Mouse (Mus musculus): Measurements from ENCODE around the gene Dynlrb1. TPM values are rescaled to one million over a fixed set of nuclear protein-coding genes. Genes with fewer than 3 reads are reported as not detected.
A peak's percentile ranks its signal among the peaks of the same experiment; 100 is the strongest.

Gene Dynlrb1
- total RNA-seq (2015) (365 and 368 TPM in 2 replicates), total RNA-seq (2017) (240 and 243 TPM in 2 replicates)

DNA sequence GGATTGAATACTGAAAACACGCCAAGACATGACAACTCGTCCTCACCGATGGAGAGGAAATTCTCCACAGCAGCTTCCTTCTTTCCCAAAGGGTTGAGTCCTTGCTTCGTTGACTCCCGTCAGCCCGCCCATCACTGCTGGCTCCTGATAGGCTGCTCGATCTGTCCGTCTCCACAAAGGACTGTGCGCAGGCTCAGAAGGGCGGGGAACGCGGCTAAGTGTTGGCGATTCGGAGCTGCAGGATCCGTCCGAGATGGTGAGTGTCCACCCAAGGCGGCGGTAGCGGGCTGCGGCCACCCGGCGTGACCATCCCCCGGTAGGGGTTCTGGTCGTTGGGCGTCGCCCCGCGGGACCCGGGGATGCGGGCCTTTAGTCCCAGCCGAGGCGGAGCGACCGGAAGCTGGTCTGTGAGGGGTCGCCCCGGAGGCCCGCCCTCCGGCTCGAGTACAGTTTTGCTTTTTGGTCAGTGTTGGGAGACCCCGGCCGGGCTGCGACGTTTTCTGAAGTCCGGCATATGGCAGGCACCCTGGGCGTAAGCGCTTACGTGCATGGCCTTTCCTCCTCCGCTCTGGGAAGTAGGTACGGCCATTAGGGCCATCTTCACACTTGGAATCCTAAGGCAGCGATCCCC lies at the start of gene Dynlrb1:
Gene Dynlrb1 (plus strand): TSS at position 172 of the 631 bp plus-strand sequence.
- ATAC-seq (ENCODE audit: poor library complexity, severe bottlenecking), result peak; percentile 97

GRCm38 (mm10) chr2:155207419-155207818 lies 28.9 kb upstream of the Dynlrb1 start:
- ATAC-seq (ENCODE audit: poor library complexity, severe bottlenecking), result peak; percentile 60

DNA sequence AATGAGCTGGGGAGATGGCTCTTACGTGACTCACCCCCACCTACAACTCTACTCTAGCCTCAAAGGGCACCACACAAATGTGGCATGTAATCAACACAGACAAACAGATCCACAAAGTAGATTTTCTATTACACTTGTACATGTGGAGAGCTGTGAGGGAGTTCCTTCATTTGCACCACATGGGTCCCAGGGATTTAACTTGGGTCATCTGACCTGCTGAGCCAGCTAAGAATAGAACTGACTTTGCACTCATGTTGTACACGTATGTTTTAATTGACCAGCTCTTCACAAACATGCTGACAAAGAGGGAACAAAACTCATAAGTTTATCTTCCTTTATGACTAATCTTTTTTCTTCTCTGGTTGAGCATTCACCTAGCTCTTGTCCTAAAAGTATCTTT lies 13.2 kb upstream of the Dynlrb1 start:
- no peak for ATAC-seq (ENCODE audit: poor library complexity, severe bottlenecking)

GRCm38 (mm10) chr2:155224721-155225120 lies 11.6 kb upstream of the Dynlrb1 start:
- ATAC-seq (ENCODE audit: poor library complexity, severe bottlenecking), result no peak

DNA sequence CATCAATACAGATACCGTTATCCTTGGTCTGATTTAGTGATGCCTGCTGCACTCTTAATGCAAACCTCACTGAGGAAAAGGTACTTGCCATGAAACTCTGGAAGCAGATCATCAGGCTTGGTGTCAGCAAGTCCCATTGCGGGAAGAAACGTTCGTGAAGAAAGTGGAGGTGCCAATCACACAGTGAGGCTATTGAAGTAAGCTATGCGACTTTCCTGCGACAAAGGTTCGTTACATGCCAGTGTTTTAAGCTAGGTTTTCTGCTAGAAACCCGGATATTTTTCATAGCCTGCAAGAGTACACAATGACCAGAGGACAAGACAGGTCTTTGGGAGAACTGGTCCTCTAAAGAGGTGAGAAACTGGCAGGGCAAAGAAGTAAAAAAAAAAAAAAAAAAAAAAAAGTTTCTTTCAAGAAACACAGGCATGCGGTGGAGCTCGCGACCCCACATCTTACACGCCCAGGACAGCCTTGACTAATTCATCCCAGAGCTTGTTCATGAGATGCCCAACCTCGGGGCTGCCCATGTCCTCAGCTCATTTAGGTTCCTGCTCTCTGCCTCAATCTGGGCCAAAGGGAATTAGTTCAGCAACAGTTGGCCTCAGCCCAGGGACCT lies 479 bp upstream of the Dynlrb1 start:
- peak; percentile 46 for ATAC-seq (ENCODE audit: poor library complexity, severe bottlenecking)

DNA sequence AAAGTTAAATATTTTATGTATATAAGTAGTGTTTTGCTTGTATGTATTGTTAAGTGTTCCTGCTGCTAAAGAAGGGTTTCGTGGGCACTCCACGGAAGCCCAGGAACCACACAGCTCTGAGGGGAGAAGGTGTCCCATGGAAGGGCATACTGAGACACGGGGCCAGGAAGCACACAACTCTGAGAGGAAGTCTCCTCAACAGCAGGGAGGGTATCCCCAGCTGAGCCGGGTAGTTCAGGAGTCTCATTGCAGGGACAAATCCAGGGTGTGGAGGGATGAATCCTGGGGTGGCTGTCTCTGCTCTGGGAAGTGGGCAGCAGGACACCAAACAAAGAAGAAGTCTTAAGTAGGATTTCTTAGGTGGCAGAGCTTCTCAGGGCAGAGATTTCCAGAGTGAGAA lies 943 bp downstream of the Dynlrb1 start:
- no peak for ATAC-seq (ENCODE audit: poor library complexity, severe bottlenecking)

GRCm38 (mm10) chr2:155240915-155241314 lies 4.6 kb downstream of the Dynlrb1 start:
- ATAC-seq (ENCODE audit: poor library complexity, severe bottlenecking), result no peak

GRCm38 (mm10) chr2:155242296-155242855 lies 6.0 kb downstream of the Dynlrb1 start:
- ATAC-seq (ENCODE audit: poor library complexity, severe bottlenecking), result no peak

- ATAC-seq (ENCODE audit: poor library complexity, severe bottlenecking), result no peak
Measured at GRCm38 (mm10) chr2:155246231-155246630, 9.9 kb downstream of the Dynlrb1 start.

DNA sequence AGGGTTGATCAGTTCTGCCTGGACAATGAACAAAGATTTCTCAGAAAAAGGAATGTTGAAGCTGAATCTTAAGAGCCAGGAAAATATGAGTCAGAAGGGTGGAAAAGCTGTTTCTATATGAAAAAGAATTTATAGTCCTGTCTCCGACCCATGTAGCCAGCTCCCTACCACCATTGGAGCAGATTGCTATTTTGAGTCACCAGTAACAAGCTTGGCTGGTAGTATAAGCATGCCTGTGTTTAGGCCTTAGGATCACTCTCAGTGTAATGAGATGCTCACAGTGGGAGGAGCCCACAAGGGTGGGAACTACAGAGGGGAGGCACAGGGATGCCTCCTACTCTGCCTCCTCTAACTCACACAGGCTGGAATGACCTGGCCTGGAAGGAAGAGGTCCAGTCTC lies 11.9 kb downstream of the Dynlrb1 start:
- ATAC-seq (ENCODE audit: poor library complexity, severe bottlenecking), result no peak

GRCm38 (mm10) chr2:155248718-155249117 lies 12.4 kb downstream of the Dynlrb1 start:
- no peak for ATAC-seq (ENCODE audit: poor library complexity, severe bottlenecking)

- ATAC-seq (ENCODE audit: poor library complexity, severe bottlenecking), result no peak
Measured at GRCm38 (mm10) chr2:155249588-155249987, 13.3 kb downstream of the Dynlrb1 start.

DNA sequence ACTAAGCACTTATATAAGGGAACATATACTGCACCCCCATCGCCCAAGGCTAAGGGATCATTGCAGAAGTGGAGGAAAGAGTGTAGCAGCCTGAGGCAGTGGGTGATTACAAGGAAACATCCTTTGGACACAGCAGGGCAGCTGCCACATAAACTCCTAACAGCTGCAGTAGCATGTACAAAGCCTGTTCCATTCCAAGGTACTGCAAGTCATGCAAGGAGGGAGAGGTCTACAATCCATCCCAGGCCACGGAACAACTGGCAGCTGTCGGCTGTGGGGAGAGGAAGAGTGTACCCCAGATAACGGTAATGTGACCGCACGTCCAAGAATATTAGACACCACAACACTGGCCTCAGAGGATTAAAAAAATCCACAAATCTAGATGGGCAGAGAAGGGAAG lies 29.2 kb downstream of the Dynlrb1 start:
- no peak for ATAC-seq (ENCODE audit: poor library complexity, severe bottlenecking)

DNA sequence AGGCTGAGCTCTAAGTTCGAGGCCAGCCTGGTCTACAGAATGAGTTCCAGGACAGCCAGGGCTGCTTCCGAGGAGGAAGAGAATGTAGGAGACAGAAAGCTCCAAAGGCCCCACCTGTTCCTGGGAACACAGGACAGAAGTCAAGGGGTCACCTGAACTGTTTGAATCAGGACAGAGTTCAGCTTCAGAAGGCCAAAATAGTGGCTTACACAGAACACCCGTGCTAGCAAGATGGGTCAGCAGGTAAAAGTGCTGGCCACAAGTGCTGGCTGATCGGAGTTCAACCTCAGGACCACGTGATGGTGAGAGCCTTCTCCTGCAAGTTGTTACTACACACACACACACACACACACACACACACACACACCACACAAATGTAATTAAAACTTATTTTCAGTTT lies 30.6 kb downstream of the Dynlrb1 start:
- ATAC-seq (ENCODE audit: poor library complexity, severe bottlenecking), result no peak

GRCm38 (mm10) chr2:155271957-155272356 lies 35.6 kb downstream of the Dynlrb1 start:
- ATAC-seq (ENCODE audit: poor library complexity, severe bottlenecking), result no peak

- no peak for ATAC-seq (ENCODE audit: poor library complexity, severe bottlenecking)
Measured at GRCm38 (mm10) chr2:155272396-155273170, 36.2 kb downstream of the Dynlrb1 start.

DNA sequence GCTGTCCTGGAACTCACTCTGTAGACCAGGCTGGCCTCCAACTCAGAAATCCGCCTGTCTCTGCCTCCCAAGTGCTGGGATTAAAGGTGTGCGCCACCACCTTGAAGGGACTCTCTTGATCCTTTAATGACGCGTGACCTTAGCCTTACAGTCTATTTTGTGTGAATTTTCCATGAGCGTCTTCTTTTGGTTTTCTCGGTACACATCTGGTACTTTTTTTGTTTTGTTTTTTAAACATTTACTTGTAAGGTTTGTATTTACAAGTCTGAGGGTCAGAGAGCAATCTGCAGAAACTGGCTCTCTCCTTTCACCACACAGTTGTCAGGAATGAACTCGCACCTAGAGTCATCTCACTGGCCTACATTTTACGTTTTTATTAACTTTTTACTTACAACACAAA lies 37.3 kb downstream of the Dynlrb1 start:
- no peak for ATAC-seq (ENCODE audit: poor library complexity, severe bottlenecking)

DNA sequence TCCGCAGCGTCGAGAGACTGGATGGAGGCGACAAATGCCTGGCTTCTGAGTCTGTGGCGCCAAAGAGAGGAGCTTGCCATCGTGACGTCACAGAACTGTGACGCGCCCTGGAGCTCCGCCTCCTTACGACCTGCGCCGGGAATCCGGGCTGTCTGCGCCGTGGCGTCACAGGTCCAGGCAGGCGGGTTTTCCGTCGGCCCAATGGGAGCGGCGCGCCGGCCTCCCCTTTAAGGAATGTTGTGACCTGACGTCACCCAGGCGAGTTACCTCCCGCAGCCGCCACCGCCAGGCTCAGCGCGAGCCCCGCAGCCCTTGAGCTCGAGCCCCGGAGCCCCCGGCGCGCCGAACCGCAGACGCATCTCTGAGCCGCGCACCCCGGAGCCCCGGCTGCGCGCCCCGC lies 39.9 kb downstream of the Dynlrb1 start, which contains the start of gene Map1lc3a:
Gene Map1lc3a (plus strand): TSS at position 103 of the 400 bp plus-strand sequence.
- ATAC-seq (ENCODE audit: poor library complexity, severe bottlenecking), result peak; percentile 91

DNA sequence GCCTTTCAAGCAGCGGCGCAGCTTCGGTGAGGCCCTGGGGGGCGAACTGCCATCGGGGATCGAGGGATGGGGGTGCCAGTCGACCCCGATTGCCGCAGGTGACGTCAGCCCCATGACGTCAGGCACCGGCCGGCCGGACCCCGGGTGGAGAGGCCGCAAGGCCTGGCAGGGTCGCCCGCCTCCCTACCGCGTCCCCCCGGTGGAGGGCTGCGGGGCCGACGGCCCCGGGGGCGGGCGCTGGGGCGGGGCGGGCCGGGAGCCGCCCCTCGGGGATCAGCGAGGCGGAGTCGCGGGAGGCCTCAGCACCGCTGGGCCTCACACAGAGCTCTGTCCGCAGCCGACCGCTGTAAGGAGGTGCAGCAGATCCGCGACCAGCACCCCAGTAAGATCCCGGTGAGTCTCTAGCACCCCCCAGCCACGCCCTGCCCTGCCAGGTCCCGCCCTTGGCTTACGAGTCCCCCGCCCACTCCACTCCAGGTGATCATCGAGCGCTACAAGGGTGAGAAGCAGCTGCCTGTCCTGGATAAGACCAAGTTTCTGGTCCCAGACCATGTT lies 40.4 kb downstream of the Dynlrb1 start:
- peak; percentile 65 for ATAC-seq (ENCODE audit: poor library complexity, severe bottlenecking)

DNA sequence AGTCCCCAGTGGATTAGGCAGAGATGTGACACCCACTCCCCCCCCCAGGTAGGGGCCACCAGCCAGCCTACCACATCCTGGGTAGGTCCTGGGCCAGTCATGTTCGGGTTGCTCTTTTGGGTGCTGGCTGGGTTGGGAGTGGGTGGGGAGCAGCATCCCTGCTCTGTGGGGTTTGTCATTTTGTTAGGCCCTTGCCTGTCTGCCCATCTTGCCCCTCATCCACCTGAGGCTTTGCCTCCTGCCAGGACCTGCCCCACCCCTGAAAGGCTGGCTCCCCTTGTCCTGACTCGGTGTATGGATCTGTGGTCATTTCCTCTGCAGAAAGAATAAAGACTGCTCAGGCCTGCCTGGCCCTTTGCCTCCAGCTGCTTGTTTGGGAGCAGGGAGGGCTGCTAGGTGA lies 41.4 kb downstream of the Dynlrb1 start:
- no peak for ATAC-seq (ENCODE audit: poor library complexity, severe bottlenecking)

DNA sequence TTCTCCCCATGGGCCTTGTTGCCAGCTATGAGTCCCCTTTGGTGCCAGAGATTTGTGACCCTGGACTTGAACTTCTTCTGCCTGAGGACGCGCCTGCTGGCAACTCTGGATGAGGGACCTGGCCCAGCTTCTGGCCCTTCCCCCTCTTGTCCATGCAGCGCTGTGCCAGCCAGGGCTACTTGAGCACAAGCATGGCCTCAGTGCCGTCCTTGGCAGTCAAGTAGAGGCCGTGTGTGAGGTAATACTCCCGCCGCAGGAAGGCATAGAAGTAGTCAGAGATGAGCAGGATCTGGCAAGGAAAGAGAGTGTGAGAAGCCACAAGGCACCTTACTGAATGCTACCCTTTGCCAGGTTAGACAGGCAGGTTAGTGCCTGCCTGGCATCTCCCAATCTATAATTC lies 42.0 kb downstream of the Dynlrb1 start:
- no peak for ATAC-seq (ENCODE audit: poor library complexity, severe bottlenecking)

Measured in megakaryocyte, adult 5-6 weeks (primary cell).